Mouse (Mus musculus) stomach, embryonic 14.5 days (tissue): Measurements from ENCODE around the gene Tmem200c. TPM values are rescaled to one million over a fixed set of nuclear protein-coding genes. Genes with fewer than 3 reads are reported as not detected.

ENCODE experiments used
- ATAC-seq: fragments of 200-750 bp; cut with Nextera tagmentation; 2 replicates; pipeline ENCODE4 v1.8.0; 2017; ENCODE audit warnings: low read depth, moderate TSS enrichment; ENCODE audit not compliant: insufficient number of reproducible peaks, insufficient read depth, low FRiP score
- H3K27ac ChIP-seq: fragments of 300-500 bp; sonication (generic); 2 replicates; pipeline ENCODE4 v1.5.1; 2014; ENCODE audit warnings: mild to moderate bottlenecking, low read length, moderate library complexity, mixed read lengths
- H3K27me3 ChIP-seq: fragments of 300-500 bp; sonication (generic); 2 replicates; pipeline ENCODE4 v1.6.1; 2014; ENCODE audit warnings: low read length, control low read depth, mixed read lengths; ENCODE audit not compliant: control insufficient read depth, insufficient read depth
- H3K36me3 ChIP-seq: fragments of 300-500 bp; sonication (generic); 2 replicates; pipeline ENCODE4 v1.6.1; 2014; ENCODE audit warnings: mild to moderate bottlenecking, control low read depth, low read length, moderate library complexity, mixed read lengths; ENCODE audit not compliant: control insufficient read depth, insufficient read depth
- H3K4me1 ChIP-seq: fragments of 300-500 bp; sonication (generic); 2 replicates; pipeline ENCODE4 v1.6.1; 2014; ENCODE audit warnings: low read length, control low read depth, mixed read lengths; ENCODE audit not compliant: control insufficient read depth, insufficient read depth
- H3K4me2 ChIP-seq: fragments of 300-500 bp; sonication (generic); replicated peaks from 2 replicates; pipeline ENCODE4 v1.6.1; 2014; ENCODE audit warnings: low read depth, low read length, control low read depth
- H3K4me3 ChIP-seq: fragments of 300-500 bp; sonication (generic); 2 replicates; pipeline ENCODE4 v1.5.1; 2014; ENCODE audit warnings: low read depth, low read length, control low read depth
- H3K9ac ChIP-seq: fragments of 300-500 bp; sonication (generic); replicated peaks from 2 replicates; pipeline ENCODE4 v1.6.1; 2014; ENCODE audit warnings: low read depth, mild to moderate bottlenecking, control low read depth, low read length, moderate library complexity, mixed read lengths
- H3K9me3 ChIP-seq: fragments of 300-500 bp; sonication (generic); 2 replicates; pipeline ENCODE4 v1.6.1; 2016; ENCODE audit warnings: low read depth, low read length, control low read depth; ENCODE audit not compliant: control insufficient read depth
- WGBS: fragments of 180-500 bp; shearing (Covaris S2); extraction: QIAGEN DNeasy Blood & Tissue Kit; methylation state at CpG from one replicate; pipeline ENCODE4 v1.1.7; 2014; 5-methylcytosine and 5-hydroxymethylcytosine counted together
- polyA plus RNA-seq: library from polyadenylated mRNA; unstranded; fragments of >200 nt; fragmentation: Nextera tagmentation; extraction: Ambion mirVana; gene quantifications from 2 replicates; pipeline ENCODE4 v1.2.1, GENCODE M21; 2014

Gene Tmem200c
- 0.46 and 0.67 TPM in 2 replicates for polyA plus RNA-seq

DNA sequence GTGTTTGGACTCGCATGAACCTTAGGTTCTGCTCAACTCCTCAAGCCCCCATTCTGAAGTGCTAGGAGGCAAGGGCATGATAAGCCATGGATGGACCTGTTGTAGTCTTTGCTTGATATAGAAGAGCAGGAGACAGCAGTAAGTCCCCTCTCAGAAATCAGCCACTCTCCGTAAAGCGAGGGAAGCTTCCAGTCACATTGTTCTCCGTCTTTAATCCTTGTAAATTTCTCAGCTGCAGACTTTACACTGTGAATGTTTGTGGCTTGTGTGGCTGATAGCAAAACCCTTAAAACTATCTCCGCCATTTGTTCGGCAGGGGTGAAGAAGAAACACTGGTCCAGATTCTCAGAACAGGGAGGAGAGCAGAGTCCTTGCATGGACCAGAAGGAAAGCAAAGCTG lies at the start of gene Tmem200c:
TSS of gene Tmem200c (plus strand) at position 301 of the 400 bp plus-strand sequence.
- no peak within 1 kb of the TSS for H3K4me3 ChIP-seq
- H3K9me3 ChIP-seq, result no peaks in the 10 kb centered on the region
- no peak within 1 kb of the TSS for H3K9ac ChIP-seq
- 77% methylated on average over 6 of the region's 6 CpGs for WGBS
- ATAC-seq, result no peak
- no peaks in the 10 kb centered on the region for H3K36me3 ChIP-seq
- H3K27me3 ChIP-seq, result no peaks in the 10 kb centered on the region
- H3K4me2 ChIP-seq, result no peak within 1 kb of the TSS
- no peaks in the 10 kb centered on the region for H3K4me1 ChIP-seq
- no peak within 1 kb of the TSS for H3K27ac ChIP-seq

DNA sequence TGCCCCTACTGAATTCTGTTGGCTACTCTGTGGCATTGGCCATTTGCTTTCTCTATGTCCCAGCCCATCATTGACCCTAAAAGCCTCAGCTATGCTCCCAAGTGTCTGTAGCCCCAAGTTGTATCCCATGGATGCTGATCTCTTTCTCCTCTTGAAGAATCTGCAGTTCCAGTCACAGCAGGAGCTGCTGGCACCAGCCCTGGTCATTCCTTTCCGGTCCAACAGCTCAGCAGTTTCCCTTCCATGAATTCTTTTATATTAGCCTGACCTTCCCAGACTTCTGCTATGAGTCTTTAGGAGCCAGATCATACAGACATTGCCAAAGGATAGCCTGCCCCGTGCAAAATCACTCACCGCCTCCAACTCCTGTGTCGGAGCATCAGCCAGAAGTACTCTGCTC lies 32.7 kb upstream of the Tmem200c start:
- no peak overlapping the region for H3K27ac ChIP-seq
- WGBS, result 88% methylated on average over 4 of the region's 4 CpGs
- ATAC-seq, result no peak
- H3K36me3 ChIP-seq, result no peaks in the 10 kb centered on the region
- H3K9me3 ChIP-seq, result no peaks in the 10 kb centered on the region
- H3K4me3 ChIP-seq, result no peak overlapping the region
- H3K4me2 ChIP-seq, result no peak overlapping the region
- H3K9ac ChIP-seq, result no peak overlapping the region
- H3K4me1 ChIP-seq, result no peaks in the 10 kb centered on the region
- H3K27me3 ChIP-seq, result no peaks in the 10 kb centered on the region

DNA sequence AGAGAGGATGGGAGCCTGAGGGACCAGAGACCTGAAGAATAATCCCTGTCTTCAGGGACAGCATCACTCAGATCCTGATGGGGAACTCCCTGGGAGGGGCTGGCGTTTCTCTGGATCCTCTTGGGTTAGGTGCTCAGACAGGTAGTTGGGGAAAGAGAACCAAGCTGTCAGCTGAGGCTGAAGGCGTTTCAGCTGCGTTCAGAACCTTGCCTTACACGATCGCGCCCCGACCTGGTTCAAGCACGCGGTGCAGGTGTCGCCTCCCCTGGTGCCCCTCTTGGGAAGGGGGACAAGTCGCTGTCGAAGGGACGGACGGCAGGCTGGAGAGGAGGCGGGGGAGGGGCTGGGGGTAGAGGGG lies 10.2 kb downstream of the Tmem200c start:
- Histone ChIP-seq H3K9me3 (no peaks in the 10 kb centered on the region), H3K27ac (no peak overlapping the region), H3K36me3 (no peaks in the 10 kb centered on the region), H3K4me3 (peak overlapping the region; percentile 49), H3K9ac (no peak overlapping the region), H3K27me3 (peaks cover 37% of the 10 kb centered on the region), H3K4me2 (peak overlapping the region; percentile 87), H3K4me1 (peaks cover 12% of the 10 kb centered on the region; the same call in 1 of the 2 replicates)
- no peak for ATAC-seq
- 2% methylated on average over 14 of the region's 15 CpGs for WGBS

DNA sequence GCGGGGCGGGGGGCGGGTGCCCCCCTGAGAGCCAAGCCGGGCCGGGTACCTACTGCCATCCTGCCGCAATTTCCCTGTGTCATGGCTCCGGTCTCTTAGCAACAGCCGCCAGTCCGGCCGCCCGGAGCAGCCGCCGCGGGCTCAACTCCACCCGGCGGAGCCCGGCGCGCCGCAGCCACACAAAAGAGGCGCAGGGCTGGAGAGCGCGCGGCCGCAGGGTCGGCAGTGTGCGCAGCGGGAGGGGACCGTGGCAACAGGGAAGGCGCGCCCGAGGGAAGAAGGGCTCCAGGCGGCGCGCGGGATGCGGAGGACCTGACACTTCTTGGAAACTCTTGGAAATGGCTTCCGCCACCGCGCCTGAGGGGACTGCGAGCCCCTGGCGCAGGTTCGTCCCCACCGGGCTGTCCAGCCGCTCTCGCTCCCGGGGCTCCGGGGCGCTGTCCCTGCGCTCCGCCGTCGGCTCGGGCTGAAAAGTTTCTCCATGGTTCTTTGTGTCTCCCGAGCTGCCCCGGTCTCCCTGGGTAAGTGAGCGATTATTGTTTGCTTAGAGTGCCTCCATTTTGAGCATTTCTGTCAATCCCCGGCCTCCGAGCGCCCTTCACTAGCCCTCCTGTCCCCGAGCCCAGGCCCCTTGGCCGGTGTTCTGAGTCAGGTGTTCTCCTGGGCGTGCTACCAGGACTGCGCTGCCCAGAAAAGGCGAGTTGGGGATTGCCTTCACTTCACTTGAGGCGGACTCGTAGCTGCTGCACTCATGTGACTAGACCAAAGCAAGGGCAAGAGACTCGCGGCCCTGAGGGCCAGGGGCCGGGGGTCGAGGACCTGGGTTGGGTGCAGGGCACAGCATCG lies 10.8 kb downstream of the Tmem200c start:
- Histone ChIP-seq H3K9me3 (no peaks in the 10 kb centered on the region), H3K4me1 (peaks cover 12% of the 10 kb centered on the region; the same call in 1 of the 2 replicates), H3K36me3 (no peaks in the 10 kb centered on the region), H3K27ac (no peak overlapping the region), H3K4me2 (peak overlapping the region; percentile 87), H3K27me3 (peaks cover 37% of the 10 kb centered on the region), H3K9ac (0 out of 2 replicates have a peak overlapping the region, but pooled peaks have one; percentile 14), H3K4me3 (peak overlapping the region; percentile 49)
- ATAC-seq, result peak; percentile 62; the same call in 1 of the 2 replicates
- under 1% methylated on average over 68 of the region's 72 CpGs for WGBS

DNA sequence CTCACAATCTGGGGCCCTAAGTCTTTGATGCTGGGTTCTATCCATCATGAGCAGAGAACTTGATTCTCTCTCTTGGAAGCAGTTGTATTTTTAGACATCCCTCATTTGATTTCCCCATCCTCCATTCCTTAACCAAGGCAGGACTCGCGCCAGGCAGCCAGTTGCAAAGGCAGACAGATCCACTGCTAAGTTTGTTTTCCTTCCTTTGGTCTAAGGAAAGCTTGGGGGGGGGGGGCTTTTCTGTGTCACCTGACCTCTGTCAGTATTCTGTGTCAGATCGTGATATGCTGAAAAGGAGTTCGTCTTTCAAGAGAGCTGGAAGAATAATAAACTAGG lies 11.4 kb downstream of the Tmem200c start:
- H3K9me3 ChIP-seq, result no peaks in the 10 kb centered on the region
- peaks cover 37% of the 10 kb centered on the region for H3K27me3 ChIP-seq
- no peak overlapping the region for H3K27ac ChIP-seq
- peaks cover 12% of the 10 kb centered on the region; the same call in 1 of the 2 replicates for H3K4me1 ChIP-seq
- H3K4me3 ChIP-seq, result peak overlapping the region; percentile 49
- 11% methylated on average over 4 of the region's 4 CpGs for WGBS
- H3K36me3 ChIP-seq, result no peaks in the 10 kb centered on the region
- 0 out of 2 replicates have a peak overlapping the region, but pooled peaks have one; percentile 14 for H3K9ac ChIP-seq
- ATAC-seq, result no peak
- H3K4me2 ChIP-seq, result peak overlapping the region; percentile 87

DNA sequence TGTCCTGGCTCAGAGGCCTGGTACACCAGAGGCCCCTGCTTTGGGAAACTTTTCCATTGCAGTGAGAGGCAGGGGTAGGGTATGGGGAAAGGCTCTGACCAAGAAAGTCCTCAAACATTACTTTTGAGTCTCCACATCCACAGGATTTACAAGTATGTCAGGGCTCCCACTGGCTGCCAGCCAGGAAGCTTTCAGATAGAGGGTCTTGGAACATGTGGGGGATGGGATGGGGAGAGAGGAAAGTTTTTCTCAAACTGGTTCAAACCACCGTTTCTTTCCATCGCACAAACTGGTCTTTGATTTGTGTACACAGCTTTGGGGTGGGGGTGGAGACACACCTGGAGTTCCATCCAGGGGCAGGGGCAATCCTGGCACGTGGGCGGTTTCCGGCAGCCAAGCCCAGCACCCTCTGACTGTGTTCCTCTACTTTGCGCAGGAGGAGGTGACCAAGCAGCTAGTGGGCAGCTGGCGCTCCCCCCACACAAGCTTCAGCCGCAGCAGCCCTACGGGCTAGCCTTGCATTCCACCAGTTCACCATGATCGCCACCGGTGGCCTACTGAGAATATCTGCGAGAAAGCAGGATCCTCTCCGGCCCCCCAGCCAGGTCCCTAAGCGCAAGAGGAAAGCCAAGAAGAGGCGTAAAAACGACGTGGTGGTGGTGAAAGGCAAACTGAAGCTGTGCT lies 13.6 kb downstream of the Tmem200c start:
- no peak overlapping the region for H3K4me2 ChIP-seq
- H3K9me3 ChIP-seq, result no peaks in the 10 kb centered on the region
- H3K27ac ChIP-seq, result no peak overlapping the region
- no peak overlapping the region for H3K9ac ChIP-seq
- H3K36me3 ChIP-seq, result no peaks in the 10 kb centered on the region
- peaks cover 12% of the 10 kb centered on the region; the same call in 1 of the 2 replicates for H3K4me1 ChIP-seq
- H3K27me3 ChIP-seq, result peaks cover 37% of the 10 kb centered on the region
- 14% methylated on average over 17 of the region's 17 CpGs for WGBS
- peak overlapping the region; percentile 50; the same call in 1 of the 2 replicates for H3K4me3 ChIP-seq
- no peak for ATAC-seq

DNA sequence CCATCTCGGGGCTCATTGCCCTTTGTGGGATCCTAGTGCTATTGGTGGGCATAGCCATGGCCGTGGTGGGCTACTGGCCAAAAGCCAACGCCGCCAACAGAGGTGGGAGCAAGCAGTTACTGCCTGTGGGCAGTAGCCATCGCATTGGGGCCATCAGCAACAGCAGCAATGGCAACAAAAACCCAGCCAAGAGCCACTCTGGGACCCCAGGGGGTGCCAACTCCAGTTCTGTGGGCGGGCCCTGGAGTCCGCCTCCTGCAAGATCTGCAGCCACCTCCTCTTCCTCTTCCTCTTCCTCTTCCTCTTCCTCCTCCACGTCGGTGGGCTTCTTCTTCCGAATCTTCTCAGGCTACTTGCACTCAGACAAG lies 14.1 kb downstream of the Tmem200c start:
- no peaks in the 10 kb centered on the region for H3K9me3 ChIP-seq
- peaks cover 12% of the 10 kb centered on the region; the same call in 1 of the 2 replicates for H3K4me1 ChIP-seq
- no peak overlapping the region for H3K27ac ChIP-seq
- peak overlapping the region; percentile 50 for H3K4me3 ChIP-seq
- 16% methylated on average over 10 of the region's 10 CpGs for WGBS
- H3K4me2 ChIP-seq, result peak overlapping the region; percentile 97
- peaks cover 37% of the 10 kb centered on the region for H3K27me3 ChIP-seq
- no peaks in the 10 kb centered on the region for H3K36me3 ChIP-seq
- H3K9ac ChIP-seq, result no peak overlapping the region
- ATAC-seq, result no peak

DNA sequence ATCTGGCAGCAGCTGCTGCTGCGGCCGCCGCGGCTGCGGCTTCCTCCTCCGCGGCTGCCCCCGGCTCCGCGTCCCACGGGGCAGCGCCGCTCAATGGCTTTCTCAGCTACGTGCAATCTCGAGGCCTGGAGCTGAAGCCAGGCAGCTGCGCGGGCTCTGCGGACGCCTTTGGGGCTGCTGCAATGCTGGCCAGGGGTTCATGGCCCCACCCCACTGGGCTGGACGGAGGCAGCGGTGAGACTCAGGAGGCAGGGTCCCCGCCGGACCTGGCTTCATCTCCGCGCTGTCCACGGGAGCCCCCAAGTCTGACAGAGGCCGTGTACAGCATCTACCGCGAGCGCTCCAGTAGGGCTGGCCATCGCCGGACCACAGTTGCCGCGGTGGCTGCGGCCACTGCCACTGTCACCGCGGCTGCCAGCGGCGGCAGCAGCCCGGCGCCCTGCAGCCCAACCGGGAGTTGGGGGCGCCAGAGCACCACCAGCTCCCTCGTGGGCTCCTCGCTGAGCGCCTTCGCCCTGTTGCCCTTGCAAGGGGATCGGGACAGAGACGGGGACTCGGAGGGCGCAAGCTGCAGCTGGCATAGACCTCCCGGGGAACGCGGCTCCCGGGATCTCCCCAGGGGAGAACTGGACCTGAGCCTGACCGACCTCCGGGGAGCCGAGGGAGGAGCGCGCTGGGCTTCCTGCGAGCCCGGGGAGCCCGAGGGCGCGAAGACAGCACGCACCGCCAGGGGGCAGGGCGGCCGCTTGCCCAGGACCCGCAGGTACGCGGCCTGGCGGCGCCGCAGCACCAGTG lies 14.9 kb downstream of the Tmem200c start:
- WGBS, result under 1% methylated on average over 73 of the region's 75 CpGs

More for the DNA sequence above, 14.9 kb downstream of the Tmem200c start:
- Histone ChIP-seq H3K27ac (no peak overlapping the region), H3K9me3 (no peaks in the 10 kb centered on the region), H3K27me3 (peaks cover 36% of the 10 kb centered on the region), H3K9ac (peak overlapping the region; percentile 30; the same call in 1 of the 2 replicates), H3K4me1 (peaks cover 12% of the 10 kb centered on the region; the same call in 1 of the 2 replicates), H3K4me3 (peak overlapping the region; percentile 50), H3K4me2 (peak overlapping the region; percentile 97), H3K36me3 (no peaks in the 10 kb centered on the region)
- ATAC-seq, result peak; percentile 70; the same call in 1 of the 2 replicates
